Mouse (Mus musculus): ENCODE data around the gene Arhgap9. TPM values are rescaled to one million over a fixed set of nuclear protein-coding genes. Genes with fewer than 3 reads are reported as not detected.

The Arhgap9 gene
- total RNA-seq (2022), result 1 to 10 TPM in 3 of 4 experiments, under 1 TPM in 1; 0.60 to 4.6 (median 2.2) TPM

GRCm38 (mm10) chr10:127321621-127322020, at the start of gene Arhgap9:
TSS of gene Arhgap9 (plus strand) at chr10:127321964.
- no peak for DNase-seq (ENCODE audit: low spot score in 2 of 2)

- DNase-seq (ENCODE audit: low spot score in 2 of 2), result no peak
Measured at GRCm38 (mm10) chr10:127272371-127272770, 49.4 kb upstream of the Arhgap9 start.

- no peak for DNase-seq (ENCODE audit: low spot score in 2 of 2)
Measured at GRCm38 (mm10) chr10:127274261-127275022, 47.3 kb upstream of the Arhgap9 start.

- no peak for DNase-seq (ENCODE audit: low spot score in 2 of 2)
Measured at GRCm38 (mm10) chr10:127279730-127280129, 42.0 kb upstream of the Arhgap9 start.

GRCm38 (mm10) chr10:127281316-127281715, 40.4 kb upstream of the Arhgap9 start:
- no peak for DNase-seq (ENCODE audit: low spot score in 2 of 2)

GRCm38 (mm10) chr10:127282620-127283215, 39.0 kb upstream of the Arhgap9 start:
- DNase-seq (ENCODE audit: low spot score in 2 of 2), result no peak

GRCm38 (mm10) chr10:127284105-127284622, 37.6 kb upstream of the Arhgap9 start:
- DNase-seq (ENCODE audit: low spot score in 2 of 2), result no peak

GRCm38 (mm10) chr10:127284724-127285500, 36.9 kb upstream of the Arhgap9 start:
- DNase-seq (ENCODE audit: low spot score in 2 of 2), result no peak

GRCm38 (mm10) chr10:127285644-127286043, 36.1 kb upstream of the Arhgap9 start:
- DNase-seq (ENCODE audit: low spot score in 2 of 2), result no peak

- DNase-seq (ENCODE audit: low spot score in 2 of 2), result no peak
Measured at GRCm38 (mm10) chr10:127286194-127286593, 35.6 kb upstream of the Arhgap9 start.

- no peak for DNase-seq (ENCODE audit: low spot score in 2 of 2)
Measured at GRCm38 (mm10) chr10:127286730-127287129, 35.0 kb upstream of the Arhgap9 start.

- DNase-seq (ENCODE audit: low spot score in 2 of 2), result no peak
Measured at GRCm38 (mm10) chr10:127287271-127287935, 34.4 kb upstream of the Arhgap9 start.

- no peak for DNase-seq (ENCODE audit: low spot score in 2 of 2)
Measured at GRCm38 (mm10) chr10:127287936-127288293, 33.8 kb upstream of the Arhgap9 start.

- no peak for DNase-seq (ENCODE audit: low spot score in 2 of 2)
Measured at GRCm38 (mm10) chr10:127288328-127288799, 33.4 kb upstream of the Arhgap9 start.

- DNase-seq (ENCODE audit: low spot score in 2 of 2), result peak; percentile 82 to 85
Measured at GRCm38 (mm10) chr10:127288800-127289572, 32.8 kb upstream of the Arhgap9 start, which contains the start of gene Mbd6. TSS of gene Mbd6 (minus strand) at chr10:127289018.

- peak in 1 of 2 experiments; percentile 45 for DNase-seq (ENCODE audit: low spot score in 2 of 2)
Measured at GRCm38 (mm10) chr10:127289573-127290191, 32.1 kb upstream of the Arhgap9 start.

- DNase-seq (ENCODE audit: low spot score in 2 of 2), result peak; percentile 100
Measured at GRCm38 (mm10) chr10:127290307-127290929, 31.3 kb upstream of the Arhgap9 start.

- no peak for DNase-seq (ENCODE audit: low spot score in 2 of 2)
Measured at GRCm38 (mm10) chr10:127290930-127291880, 30.6 kb upstream of the Arhgap9 start.

All from layer of hippocampus, adult 8-10 months (tissue).